Mouse (Mus musculus) frontal cortex, postnatal 25 days (tissue): ENCODE results near the gene Ccdc38.

Experiments used
- DNase-seq, 2 experiments: peaks; one replicate each; pipeline ENCODE4 v3.0.0; 2022; ENCODE audit warnings: low spot score in 2 of 2

Ccdc38 gene

DNA sequence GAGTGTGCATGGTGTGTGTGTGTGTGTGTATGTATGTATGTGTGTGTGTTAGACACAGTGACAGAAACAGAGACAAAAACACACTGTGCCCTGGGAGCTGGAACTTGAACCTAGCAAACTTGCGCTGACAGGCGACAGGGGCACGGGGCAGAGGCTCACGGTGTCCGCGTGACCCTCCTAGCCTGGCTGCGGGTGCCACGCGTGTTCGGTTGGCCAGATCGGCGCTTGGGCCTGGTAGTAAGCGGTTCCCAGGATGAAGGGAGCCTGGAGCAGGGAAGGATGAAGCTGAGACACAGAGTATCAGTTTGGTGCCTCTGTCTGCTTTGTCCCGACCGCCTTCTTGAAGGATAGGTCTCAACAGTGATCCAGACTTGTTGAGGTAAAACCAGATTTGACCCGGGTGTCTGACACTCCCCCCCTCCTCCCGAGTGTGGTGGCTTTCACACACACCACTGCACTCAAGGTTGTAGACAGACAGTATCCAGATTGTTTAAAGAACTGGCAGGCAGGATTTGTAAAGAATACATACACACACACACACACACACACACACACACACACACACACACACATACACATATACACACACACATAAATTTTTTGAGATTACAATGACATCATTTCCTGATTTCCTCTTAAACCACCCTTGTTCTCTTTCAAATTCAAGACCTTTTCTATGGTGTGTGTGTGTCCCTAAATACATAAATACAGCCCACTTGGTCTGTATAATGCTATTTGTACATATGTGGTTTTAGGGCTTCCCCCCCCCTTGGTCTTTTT is at the start of gene Ccdc38:
Gene Ccdc38 (plus strand): TSS at position 202 of the 780 bp plus-strand sequence.
- DNase-seq = no peak

DNA sequence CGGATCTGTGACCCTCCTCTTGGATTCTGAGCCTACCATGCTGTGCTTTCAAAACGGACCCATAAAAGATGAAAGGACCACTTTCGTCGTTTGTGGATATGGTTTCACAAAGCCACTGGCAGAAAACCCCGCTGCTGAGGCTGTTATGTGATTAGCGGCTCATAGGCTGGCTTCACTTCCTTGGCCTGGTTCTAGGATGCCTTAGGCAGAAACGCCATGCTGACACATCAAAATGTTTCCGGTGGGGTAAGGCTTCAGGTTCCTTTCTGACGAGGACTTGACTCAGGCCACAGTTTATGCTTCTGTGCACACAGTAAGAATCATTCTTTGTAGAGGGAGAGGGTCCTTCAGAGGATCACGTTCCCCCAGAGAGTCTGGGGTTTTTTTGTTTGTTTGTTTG is 39.6 kb upstream of the Ccdc38 start:
- no peak for DNase-seq

DNA sequence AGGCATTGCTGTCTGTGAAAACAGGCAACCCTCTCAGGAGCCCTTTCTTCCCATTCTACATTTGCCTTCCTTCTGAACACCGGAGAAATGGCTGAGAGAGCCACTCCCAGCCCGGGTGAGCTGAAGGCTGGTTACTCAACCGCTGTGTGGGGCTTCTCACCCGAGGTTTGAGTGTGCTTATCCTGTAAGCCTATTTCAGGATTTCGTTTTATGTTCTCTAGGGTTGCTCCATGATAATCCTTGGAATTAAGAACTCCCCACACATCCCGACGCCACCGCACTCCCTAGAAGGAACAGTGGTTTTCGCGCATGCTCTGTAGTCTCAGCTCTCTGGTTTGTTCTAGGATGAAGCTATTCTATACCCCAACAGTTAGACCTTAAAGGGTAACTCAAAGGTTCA is 39.1 kb upstream of the Ccdc38 start:
- no peak for DNase-seq

DNA sequence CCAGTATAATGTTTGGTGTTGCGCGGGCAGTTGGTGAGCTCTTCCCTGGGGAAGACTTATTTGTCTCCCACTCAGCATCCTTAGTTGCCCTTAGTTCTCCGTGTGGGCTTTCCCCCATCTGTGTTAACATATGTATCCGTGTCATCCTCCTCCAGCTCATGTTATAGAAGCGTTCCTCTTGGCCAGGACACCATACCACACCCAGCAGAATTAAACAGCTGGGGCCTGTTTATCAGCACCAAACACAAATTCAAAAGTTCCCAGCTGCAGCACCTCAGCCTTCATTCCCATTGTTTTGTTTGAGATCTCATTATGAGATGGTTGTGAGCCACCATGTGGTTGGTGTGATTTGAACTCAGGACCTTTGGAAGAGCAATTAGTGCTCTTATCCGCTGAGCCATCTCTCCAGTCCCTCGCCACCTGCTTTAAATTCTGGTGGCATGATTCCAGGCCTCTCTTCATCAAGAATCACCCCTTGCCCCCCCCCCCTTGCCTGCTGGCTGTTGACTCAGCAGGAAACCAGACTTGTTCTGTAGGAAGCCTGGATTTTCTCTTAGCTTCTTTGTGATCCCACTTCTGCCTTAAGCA is 32.0 kb upstream of the Ccdc38 start:
- DNase-seq = no peak

DNA sequence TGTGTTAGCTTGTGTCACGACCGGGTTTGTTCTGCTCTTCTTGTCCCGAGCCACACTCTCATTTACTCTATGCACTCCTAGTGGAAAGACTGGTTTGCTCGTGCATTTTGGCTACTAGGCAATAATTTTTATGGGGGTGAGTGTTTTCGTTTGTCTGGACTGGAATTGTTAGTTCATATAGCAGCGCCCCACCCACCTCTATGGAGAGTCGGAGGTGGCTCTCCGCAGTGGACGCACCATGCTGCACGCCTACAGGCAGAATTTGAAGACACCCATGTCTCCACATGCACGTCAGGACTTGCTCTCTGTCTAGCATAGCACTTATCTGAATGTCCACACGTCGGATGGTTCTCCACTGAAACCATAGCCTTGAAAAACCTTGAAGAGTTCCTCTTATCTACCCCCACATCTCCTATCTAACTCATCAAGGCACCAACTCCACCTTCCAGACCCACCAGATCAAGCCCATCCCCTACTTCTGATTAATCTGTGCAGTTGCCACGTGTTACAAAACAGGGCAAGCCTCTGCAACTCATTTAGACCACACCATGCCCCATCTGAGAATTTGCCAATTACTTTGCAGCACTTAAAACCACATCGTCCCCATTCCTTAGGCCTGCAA is 30.8 kb upstream of the Ccdc38 start:
- no peak for DNase-seq

DNA sequence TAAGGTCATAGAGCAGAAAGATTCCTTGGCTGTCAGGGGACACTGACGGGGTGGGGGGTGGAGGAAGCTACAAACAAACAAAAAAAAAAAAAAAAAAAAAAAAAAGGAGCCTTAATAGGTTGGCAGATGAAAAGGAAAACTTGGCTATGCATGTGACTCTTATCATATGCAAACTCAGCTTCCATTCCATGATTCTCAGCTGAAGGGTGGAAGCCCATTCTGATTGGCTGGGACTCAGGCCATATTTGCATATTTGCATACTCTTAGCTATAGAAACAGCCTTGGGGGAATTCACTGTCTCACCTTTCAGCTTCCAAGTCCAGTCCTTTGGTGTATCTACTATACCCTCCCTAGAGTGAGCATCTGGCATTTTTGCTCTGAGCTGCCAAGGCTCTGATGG is 25.0 kb upstream of the Ccdc38 start:
- DNase-seq = no peak

DNA sequence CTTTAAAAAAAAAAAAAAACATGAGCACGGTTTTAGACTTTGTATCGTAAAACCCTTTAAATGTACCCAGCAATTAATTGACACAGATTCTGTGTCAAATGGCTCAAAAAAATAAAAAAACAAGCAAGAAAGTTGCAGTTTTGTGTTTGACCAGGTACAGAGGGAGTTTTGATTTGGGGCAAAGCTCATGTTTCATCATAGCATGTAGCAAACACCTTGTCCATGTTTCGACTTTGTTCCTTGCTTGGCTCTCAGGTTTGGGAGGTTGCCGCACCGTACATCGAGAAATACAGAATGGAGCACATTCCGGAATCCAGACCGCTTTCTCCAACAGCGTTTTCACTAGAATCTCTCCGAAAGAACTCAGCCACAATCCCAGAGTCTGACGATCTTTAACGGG is 24.5 kb upstream of the Ccdc38 start:
- no peak for DNase-seq

DNA sequence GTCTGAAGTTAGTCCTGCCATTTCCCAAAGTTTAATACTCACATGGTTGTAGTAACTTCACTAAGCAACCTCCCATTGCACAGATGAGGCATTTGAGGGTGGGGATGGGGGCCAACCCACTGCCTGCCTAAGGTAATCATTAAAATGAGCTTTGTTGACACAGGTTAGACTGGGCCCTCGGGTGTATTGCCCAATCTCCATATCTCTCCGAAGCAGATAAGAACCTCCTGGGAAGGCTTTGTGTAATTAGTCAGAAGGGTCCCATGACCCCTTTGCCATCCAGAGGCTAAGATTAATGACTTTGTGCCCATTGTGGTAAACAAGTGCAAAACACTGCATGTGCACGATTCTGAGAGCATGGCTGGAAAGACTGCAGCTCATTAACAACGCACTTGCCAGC is 22.7 kb upstream of the Ccdc38 start:
- DNase-seq = no peak

DNA sequence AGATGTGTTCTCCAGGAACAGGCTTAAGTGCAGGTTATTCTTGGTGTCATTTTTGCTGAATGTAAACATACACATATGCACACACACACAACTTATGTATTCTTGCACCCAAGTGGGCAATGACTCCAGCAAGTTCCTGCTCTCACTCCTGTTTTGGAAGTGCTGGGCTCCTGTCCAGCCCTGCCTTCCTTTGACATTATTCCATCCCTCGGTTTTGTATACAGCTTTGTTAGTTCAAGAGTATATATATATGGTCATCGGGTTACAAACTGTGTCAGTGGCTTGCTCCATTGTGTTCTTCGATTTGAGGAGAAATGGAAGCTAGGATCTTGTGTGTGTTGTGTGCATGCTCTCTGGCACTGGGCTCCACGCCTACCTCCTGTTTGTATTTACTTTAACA is 22.2 kb upstream of the Ccdc38 start:
- DNase-seq = no peak

DNA sequence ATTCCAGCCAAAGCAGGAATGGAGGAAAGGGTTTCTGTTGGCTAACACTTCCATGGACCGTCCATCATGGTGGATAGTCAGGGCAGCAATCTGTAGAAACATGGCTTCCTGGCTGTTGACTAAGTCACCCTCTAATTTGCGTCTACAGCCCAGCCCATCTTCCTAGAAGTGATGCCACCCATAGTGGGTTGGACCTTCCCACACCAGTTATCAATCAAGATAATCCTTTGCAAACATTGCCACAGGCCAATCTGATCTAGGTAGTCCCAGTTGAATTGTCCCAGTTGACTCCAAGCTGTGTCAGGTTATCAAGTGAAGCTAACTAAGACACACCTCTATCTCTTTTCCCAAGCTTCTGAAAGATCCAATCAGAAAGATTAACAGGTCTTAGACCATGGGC is 21.8 kb upstream of the Ccdc38 start:
- no peak for DNase-seq

DNA sequence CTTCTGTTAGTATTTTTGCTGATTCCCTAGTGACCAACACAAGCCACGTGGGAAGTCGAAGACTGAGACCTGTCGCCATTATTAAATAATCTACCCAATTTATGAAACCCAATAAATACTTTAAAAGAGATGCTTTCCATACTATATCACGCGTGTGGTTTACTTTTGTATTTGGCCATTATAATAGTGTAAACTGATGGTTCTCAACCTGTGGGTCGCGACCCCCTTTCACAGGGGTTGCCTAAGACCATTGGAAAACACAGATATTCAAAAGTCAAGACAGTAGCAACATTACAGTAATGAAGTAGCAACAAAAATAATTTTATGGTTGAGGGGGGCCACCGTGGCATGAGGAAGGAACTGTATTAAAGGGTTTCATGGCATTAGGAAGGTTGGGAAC is 21.3 kb upstream of the Ccdc38 start:
- no peak for DNase-seq

DNA sequence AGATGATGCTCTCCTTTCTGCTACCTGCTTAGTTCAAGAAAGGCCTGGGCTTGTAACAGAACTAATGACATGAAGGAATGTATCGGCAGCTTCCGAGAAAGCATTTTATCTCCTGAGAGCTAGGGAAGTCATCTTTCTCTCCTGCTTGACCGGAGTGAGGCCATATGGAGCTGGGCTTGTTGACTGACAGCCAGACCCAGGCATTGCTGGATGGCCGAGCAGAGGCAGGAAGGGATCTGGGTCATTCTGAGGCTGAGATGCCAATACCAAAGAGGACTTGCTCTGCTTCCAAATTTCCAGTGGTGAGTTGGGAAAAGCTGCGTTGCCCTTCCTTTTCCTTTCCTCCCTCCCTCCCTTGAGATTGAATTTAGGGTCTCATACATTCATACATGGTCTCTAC is 20.7 kb upstream of the Ccdc38 start:
- DNase-seq = no peak

DNA sequence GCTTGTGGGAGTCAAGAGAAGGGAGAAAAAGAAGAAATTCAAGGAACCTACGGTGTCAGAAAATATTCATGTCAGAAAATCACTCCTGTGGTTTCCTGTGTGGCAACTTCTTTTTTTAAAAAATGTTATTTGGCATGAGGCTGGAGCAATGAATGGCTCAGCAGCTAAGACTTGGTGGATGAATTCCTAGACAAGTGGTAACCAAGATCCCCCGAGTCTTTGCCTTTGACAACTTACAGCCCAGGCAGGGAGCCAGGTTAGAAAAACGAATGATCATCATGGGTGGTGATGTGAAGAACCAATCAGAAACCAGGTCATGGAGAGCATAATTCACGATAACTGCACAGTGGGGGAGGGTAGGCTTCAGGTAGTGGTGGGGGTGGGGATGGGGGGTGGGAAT is 19.4 kb upstream of the Ccdc38 start:
- no peak for DNase-seq

DNA sequence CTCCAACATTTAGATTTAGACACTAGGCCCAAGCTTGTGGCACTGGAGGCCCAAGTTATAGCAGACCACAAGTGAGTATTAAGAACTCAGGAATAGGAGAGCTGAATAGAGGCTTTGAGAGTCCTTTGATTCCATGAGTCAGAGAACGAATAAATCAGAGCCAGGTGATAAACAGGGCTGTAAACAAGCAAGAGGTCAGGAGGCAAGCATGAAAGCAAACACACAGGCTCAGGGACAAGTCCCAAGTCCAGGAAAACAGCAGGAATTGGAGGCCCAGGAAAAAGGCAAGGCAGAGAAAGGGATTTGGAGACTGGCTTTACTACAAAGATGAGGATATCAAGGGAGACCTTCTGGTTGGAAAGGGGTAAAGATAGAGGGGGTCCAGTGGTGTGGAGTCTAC is 15.1 kb upstream of the Ccdc38 start:
- no peak for DNase-seq

DNA sequence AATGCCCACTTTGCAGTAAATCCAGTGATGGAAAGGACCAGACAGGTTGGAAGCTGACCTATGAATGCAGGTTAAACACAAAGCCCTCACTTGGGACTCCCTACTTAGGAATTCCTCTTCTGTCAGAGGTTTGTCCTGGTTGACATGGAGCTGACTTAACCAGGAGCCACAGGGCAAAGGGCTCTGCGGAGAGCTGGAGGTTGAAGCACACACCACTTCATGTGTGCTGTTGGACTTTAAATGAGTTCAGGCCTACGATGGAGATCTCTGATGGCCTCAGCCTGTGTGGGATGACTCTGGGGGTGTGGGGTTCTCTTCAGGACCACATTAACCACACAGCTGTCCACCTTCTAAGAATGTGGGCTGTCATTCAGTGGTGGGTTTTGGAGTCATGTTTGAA is 2.1 kb upstream of the Ccdc38 start:
- DNase-seq = no peak

DNA sequence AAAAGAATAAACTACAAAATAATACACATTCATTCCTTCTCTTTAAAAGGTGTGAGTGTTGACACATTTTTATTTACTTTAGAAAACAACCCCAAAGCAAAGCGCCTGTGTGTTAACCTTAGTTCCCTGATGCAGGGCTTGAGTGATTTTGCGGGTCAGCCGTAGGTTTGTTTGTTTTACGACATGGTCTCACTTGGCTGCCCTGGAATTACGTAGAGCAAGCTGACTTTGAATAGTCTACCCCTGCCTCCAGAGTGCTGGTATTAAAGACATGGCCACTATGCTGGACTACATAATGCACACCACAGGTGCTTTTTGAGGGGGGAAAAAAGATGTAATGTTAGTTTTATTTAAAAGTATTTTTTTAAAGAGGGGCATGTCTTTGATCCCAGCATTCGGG is 1.6 kb upstream of the Ccdc38 start:
- no peak for DNase-seq

DNA sequence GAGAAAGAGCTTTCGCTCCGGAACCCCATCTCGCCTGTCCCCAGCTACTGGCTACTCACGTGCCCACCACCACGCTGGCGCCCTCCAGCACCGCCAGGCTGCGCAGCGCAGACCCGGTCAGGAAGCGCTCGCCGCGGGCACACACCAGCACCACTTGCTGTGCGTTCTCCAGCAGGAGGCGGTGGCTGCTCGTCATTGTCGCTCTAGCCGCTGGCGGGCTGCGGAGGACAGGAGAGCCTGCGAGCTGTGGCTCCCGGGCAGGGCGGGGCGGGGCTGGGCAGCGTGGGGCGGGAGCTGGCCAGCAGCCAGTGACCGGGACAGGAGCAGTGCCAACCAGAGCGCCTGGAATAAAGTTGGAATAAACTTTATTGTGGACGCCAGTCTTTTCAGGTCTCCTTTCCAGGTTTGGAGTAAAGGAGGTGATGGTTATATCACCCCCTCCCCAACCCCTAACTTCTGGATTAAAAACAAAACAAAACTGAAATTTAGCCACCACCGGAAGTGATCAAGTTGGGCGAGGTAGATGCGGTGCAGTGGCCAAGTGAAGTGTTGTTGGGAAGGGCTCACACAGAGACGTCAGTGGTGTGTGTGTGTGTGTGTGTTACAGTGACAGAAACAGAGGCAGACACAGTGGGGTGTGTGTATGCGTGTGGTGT is 529 bp upstream of the Ccdc38 start, which contains the start of gene Amdhd1:
Gene Amdhd1 (minus strand): TSS at position 259 of the 656 bp plus-strand sequence.
- peak; percentile 11 to 40 for DNase-seq

DNA sequence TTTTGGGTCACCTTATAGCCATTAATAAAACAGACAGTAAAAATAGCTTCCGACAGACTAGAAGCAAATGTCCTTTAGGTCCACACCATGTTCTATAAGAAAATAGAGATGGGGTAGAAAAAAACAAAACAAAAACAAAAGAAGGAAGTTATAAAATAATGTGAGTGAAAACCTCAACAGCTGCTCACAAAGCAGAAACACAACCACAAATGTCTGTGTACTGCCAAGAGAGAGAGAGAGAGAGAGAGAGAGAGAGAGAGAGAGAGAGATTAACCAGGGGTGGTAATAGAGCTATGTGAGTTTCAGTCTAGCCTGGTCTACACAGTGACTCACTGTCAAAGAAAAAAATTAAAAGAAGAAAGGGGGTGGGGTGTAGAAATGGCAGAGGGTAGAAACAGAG is 1.2 kb downstream of the Ccdc38 start:
- DNase-seq = no peak

DNA sequence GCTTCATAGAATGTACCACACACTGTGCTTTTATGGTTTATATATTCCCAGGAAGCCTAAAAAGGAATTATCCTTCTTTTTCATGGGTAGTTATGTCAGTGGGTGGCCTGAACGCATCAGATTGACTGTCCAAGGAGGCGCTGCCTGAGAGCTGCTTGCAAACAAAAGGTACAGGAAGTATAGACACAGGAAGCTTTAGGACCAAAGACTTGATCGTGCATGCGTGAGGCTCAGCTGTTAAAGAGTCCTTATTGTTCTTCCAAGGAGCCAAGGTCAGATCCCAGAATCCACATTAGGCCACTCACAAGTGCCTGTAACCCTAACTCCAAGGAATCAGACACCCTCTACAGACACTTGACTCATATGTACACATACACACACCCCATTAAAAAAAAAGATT is 1.9 kb downstream of the Ccdc38 start:
- no peak for DNase-seq

DNA sequence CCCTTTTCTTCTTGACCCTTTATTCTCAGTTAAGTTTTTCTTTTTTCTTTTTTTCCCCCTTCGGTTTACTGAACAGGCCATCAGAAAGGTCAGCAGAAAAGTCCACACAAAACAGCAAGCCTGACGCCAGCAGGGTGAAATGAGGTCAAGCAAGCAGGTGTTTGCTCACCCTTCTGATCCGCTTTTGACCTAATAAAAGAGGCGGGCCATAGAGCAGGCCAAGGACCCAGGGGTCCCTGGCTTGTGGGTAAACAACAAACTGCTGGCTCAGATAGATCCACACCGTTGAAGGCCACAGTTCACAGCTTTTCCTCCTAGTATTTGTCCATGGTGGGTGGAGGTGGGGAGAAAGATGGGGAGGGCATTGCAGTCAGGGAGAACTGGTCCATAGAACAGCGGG is 2.7 kb downstream of the Ccdc38 start:
- DNase-seq = no peak

DNA sequence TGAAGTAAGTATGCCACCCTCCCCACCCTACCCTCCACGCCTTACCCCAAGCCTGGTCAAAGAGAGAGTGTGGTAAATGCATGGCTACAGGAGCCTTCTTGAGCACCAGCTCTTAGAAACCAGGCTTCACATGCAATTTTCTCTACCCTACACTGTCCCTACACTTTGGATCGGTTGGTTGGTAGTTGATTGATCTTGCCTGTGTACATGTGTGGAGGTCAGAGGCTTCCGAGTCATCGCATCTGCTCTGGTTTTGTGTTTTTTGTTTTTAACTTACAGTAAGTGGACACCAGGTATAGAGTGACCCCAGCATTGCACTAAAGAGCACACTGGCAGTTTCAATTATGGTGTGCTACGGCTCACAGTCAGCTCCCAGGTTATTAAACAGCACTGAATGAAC is 3.7 kb downstream of the Ccdc38 start:
- no peak for DNase-seq

DNA sequence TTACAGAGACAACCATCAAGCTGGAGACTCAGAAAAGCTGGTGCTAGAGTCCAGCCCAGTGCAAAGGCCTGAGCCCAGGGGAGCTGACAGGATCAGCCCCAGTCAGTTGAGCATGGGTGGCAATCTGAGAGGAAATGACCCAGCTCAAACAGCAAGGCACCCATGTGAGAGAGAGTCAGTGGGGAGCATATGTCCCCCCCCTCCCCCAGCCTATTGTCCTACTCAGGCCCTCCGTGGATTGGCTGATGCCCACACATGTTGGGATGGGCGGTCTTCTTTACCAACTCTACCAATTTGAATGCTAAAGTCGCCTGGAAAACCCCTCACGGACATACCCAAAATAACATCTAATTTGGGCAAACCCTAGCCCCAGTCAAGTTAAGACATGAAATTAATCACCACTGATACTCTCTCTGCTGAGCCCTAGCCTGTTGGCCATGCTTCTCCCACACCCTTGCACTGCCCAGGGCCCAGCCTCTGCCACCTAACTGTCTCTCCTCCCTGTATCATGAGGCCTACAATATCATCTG is 7.4 kb downstream of the Ccdc38 start:
- DNase-seq = no peak
